Mouse (Mus musculus) embryo, embryonic 11 days (tissue): ENCODE data around the gene Jade3.
A peak's percentile ranks its signal among the peaks of the same experiment; 100 is the strongest.

Experiments used
- DNase-seq: peaks from one replicate; pipeline ENCODE4 v3.0.0-alpha.2; 2015

The Jade3 gene

DNA sequence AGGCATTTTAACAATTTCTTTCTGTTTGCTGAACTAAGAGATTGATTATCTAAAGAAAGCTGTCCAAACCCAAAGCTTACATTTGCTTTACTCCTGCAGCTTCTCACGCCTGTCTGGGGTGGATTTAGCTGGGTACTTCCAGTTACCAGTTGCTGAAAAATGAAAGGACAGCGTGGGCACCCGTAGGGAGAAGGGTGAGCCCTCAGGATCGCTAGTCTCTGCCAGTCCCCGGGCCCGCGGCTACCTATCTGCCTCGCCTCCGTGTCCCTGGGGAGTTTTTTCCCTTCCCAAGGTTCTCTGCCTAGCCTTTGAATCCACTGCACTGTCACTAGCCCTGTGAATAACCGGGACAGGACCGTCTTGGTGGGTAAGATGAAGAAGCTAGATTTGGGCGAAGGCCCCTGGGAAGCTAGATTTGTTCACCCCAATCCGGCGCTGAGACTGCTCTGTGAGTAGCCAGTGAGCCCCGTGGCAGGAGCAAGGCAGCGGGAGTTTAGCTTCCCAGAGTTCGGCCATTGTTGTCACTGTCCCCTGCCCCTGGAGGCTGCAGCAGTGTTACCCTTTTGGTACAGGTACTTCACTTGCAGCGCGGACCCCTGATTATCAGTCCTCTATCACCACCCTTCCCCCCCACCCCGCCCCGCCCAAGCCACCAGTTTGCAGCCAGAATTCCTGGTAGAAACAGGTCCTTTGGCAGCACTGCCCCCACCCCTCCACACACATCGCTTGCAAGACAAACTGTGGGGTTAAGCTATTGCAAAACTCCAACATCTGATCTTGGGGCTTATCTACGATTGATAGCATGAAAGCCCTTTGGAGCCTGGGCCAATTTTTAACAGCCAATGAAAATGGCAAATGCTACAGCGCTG lies 122.8 kb downstream of the Jade3 start:
- DNase-seq: peak; percentile 24

DNA sequence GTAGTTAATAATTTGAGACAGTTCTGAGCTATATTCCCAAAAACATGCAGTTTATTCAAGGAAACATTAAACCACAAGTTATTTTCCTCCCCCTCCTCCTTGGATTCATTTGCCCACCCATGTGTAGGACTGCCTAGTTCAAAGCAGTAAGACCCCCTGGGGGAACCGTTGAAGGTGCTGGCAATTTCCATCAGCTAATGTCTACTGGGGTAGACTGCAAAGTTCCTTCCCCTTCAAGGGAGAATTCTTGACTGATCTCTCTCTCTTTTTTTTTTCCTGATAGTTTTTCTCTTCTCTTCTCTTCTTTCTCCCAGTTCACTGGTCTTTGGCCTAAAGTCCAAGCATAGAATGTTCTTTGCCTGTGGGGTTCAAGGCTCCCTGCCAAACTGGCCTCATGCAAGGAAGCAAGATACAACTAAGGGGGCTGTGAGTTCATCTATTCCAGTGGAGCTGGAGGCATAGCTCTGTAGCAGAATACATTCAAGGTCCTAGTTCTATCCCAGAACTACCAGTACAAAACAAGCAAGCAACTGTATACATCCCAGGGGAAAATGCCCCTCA lies 123.5 kb downstream of the Jade3 start:
- DNase-seq: no peak

DNA sequence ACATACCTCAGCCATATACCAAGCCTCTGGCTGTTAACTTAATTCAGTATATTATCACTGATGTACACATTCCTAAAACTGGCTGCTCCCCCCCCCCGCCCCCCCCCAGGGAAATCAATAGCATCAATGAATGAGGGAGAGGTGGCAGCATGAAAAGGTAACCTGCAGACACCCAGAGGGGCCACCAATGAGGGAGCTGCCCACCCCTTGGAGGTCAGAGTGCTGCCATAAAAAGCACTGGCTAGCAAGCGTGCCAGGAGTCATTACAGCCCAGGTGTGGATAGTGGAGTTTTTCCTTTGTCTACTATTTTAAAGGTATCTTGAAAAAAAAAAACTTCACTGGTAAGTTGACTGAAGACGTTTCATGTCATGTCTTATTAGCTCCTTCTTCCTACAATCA lies 124.0 kb downstream of the Jade3 start, which contains the start of gene Rgn:
Gene Rgn (plus strand): TSS at position 256 of the 400 bp plus-strand sequence.
- no peak for DNase-seq

DNA sequence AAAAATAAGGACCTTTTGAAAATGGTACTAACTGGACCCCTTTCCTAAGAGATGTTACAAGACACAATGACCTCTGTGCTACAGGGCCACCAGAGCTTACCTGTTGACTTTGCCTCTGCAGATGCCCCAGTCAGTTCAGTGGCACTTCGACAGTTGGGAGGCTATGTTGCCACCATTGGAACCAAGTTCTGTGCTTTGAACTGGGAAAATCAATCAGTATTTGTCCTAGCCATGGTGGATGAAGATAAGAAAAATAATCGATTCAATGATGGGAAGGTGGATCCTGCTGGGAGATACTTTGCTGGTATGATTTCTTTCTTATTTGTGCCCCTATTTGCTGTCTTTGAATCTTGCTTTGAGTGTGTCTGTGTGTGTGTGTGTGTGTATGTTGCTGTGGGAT lies 126.7 kb downstream of the Jade3 start:
- no peak for DNase-seq

DNA sequence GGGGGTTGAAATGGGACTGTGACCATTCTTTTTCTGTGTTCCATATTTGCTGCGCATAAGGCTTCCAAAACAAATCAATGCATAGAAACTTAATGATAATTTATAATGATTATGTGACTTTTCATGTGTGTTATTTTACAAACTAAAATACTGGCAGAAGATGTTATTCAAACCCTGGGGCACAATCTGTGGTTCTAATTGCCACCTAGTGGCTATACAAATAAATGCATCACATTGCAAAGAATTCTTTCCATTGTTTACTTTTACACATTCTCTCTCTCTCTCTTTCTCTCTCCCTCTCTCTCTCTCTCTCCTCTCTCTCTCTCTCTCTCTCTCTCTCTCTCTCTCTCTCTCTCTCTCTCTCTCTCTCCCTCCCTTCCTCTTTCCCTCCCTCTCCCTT lies 136.4 kb downstream of the Jade3 start:
- DNase-seq: peak; percentile 14

DNA sequence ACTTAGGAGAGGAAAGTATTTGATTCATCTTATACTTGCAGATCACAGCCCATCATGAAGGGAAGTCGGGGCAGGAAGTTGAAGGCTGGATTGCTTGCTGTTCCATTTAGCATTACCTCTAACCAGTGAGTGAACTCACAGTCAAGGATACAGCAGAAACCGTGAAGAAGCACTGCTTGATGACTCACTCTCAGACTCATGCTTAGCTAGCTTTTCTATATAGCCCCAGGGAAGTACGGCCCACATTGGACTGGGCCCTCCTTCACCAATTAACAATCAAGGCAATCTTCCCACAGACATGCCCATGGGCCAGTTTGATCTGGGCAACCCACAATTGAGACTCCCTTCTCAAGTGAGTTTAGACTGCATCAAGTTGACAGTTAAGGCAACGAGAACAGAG lies 138.5 kb downstream of the Jade3 start:
- DNase-seq: no peak
